Mouse (Mus musculus) bone marrow, adult 2 months (tissue): ENCODE results near the gene L3mbtl3.

Source experiments
- CTCF ChIP-seq: fragments of 200-500 bp; IDR thresholded peaks from 2 replicates; pipeline ENCODE4 v1.5.1; 2011; ENCODE audit warnings: low read length, control low read depth; ENCODE audit not compliant: control insufficient read depth, insufficient read depth
- POLR2A ChIP-seq: fragments of 200-500 bp; IDR thresholded peaks from 2 replicates; pipeline ENCODE4 v1.6.1; 2011; ENCODE audit warnings: low read depth, mild to moderate bottlenecking, control low read depth, low read length, borderline replicate concordance; ENCODE audit not compliant: control insufficient read depth

GRCm38 (mm10) chr10:26239090-26239489 lies 136.7 kb downstream of the L3mbtl3 start:
- TF ChIP-seq CTCF (no peak), POLR2A (no peak)
